Mouse (Mus musculus): Measurements from ENCODE around the gene Pde8b. TPM values are rescaled to one million over a fixed set of nuclear protein-coding genes. Genes with fewer than 3 reads are reported as not detected.

Pde8b gene
- polyA plus RNA-seq, 1 experiment from 2014 or later = 3.4 TPM

DNA sequence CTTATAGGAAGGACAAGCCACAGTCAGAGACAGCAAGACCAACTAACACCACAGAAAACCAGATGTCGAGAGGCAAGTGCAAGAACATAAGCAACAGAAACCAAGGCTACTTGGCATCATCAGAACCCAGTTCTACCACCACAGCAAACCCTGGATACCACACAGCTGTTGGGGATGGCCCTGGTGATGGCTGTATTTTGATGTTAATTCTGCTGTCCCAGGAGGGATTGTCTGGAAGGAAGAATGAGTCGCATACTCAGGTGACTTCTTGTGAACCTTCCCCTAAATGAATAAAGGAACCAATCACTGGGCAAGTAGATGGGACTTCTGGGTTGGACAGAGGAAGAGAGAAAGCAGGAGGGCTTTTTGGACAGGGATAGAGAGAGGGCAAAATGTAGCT is 69.9 kb downstream of the Pde8b start:
- 84% methylated on average over 2 of the region's 2 CpGs for WGBS
- Histone ChIP-seq H3K4me2 (no peak overlapping the region), H3K27me3 (ENCODE audit: insufficient read depth, low read length) (no peaks in the 10 kb centered on the region), H3K4me1 (ENCODE audit: insufficient read depth) (no peaks in the 10 kb centered on the region), H3K36me3 (ENCODE audit: insufficient read depth) (no peaks in the 10 kb centered on the region), H3K4me3 (ENCODE audit: low read depth, low read length) (no peak overlapping the region), H3K9ac (no peak overlapping the region), H3K9me3 (ENCODE audit: low read depth, low read length) (no peaks in the 10 kb centered on the region), H3K27ac (ENCODE audit: low read depth) (no peak overlapping the region)
- TF ChIP-seq CTCF (IDR thresholded peaks at IDR 0.05; ENCODE audit: low read depth) = no peak
- DNase-seq = no peak
- no peak for ATAC-seq (ENCODE audit: insufficient read depth)

DNA sequence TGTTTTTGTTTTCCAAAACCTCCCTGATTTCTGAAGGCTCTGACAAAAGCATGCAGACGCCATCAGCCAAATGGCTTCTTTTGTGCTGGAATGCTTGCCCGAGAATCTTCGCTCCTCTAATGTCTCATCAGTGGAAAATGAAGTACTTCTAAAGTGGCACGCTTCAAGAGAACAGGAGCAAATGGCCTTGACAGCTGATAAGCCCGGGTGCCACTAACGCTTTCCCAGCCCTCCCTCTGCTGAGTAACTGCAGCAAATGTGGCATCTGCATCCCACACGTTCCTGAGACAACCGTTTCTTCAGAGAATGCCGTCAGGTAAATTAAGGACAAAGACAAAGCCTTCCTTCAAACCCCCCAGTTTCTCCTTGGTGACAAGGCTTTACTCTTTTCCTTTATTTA is 72.8 kb downstream of the Pde8b start:
- no peak overlapping the region for H3K4me2 ChIP-seq
- no peak for TF ChIP-seq CTCF (IDR thresholded peaks at IDR 0.05; ENCODE audit: low read depth)
- H3K4me1 ChIP-seq (ENCODE audit: insufficient read depth) = no peaks in the 10 kb centered on the region
- DNase-seq = no peak
- H3K27ac ChIP-seq (ENCODE audit: low read depth) = no peak overlapping the region
- H3K4me3 ChIP-seq (ENCODE audit: low read depth, low read length) = no peak overlapping the region
- no peaks in the 10 kb centered on the region for H3K9me3 ChIP-seq (ENCODE audit: low read depth, low read length)
- H3K36me3 ChIP-seq (ENCODE audit: insufficient read depth) = no peaks in the 10 kb centered on the region
- ATAC-seq (ENCODE audit: insufficient read depth) = no peak
- WGBS = 21% methylated on average over 9 of the region's 9 CpGs
- no peak overlapping the region for H3K9ac ChIP-seq
- H3K27me3 ChIP-seq (ENCODE audit: insufficient read depth, low read length) = no peaks in the 10 kb centered on the region

DNA sequence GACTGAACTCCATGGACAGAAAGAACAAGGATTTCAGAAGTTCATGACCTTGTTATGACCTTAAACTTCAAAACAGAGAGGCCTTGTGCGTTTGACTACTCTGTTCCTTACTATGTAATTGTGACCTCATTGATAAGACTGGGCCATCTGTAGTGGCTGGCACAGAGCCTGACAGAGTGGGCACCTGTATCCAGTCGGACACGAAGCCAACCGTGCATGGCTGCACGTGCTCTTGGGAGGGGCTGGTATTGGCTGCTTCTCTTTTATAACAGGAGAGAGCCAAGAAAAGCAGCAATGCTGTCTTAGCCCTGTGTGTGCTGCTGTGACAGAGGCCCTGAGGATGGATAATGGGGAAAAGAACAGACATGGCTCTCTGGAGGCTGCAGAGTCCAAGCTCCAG is 73.7 kb downstream of the Pde8b start:
- no peaks in the 10 kb centered on the region for H3K9me3 ChIP-seq (ENCODE audit: low read depth, low read length)
- no peak overlapping the region for H3K4me2 ChIP-seq
- WGBS = 58% methylated on average over 5 of the region's 5 CpGs
- no peaks in the 10 kb centered on the region for H3K36me3 ChIP-seq (ENCODE audit: insufficient read depth)
- H3K4me3 ChIP-seq (ENCODE audit: low read depth, low read length) = no peak overlapping the region
- DNase-seq = no peak
- H3K9ac ChIP-seq = no peak overlapping the region
- no peaks in the 10 kb centered on the region for H3K4me1 ChIP-seq (ENCODE audit: insufficient read depth)
- no peaks in the 10 kb centered on the region for H3K27me3 ChIP-seq (ENCODE audit: insufficient read depth, low read length)
- no peak overlapping the region for H3K27ac ChIP-seq (ENCODE audit: low read depth)
- TF ChIP-seq CTCF (IDR thresholded peaks at IDR 0.05; ENCODE audit: low read depth) = no peak
- ATAC-seq (ENCODE audit: insufficient read depth) = no peak

DNA sequence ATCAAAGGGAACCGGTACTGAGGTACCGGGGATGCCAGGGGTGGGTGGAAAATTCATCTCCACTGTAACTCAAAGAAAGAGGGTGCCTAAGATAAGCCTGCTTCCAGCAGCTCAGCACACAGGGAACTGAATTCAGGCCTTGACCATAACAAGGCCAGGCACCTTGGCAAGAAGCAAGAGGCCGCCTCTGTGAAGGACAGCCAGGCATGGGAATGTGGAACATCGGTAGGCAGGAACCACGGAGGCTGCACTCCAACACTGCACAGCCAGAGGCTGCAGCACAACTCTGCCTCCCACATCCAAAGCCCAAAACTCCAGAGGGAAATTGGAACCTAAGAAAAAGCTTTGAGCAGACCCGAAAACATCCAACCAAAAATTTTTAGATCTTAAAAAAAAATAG is 75.9 kb downstream of the Pde8b start:
- DNase-seq (no peak), ATAC-seq (ENCODE audit: insufficient read depth) (no peak)
- H3K27me3 ChIP-seq (ENCODE audit: insufficient read depth, low read length) = no peaks in the 10 kb centered on the region
- H3K4me2 ChIP-seq = no peak overlapping the region
- no peak overlapping the region for H3K27ac ChIP-seq (ENCODE audit: low read depth)
- no peak overlapping the region for H3K9ac ChIP-seq
- H3K4me1 ChIP-seq (ENCODE audit: insufficient read depth) = no peaks in the 10 kb centered on the region
- H3K9me3 ChIP-seq (ENCODE audit: low read depth, low read length) = no peaks in the 10 kb centered on the region
- no peaks in the 10 kb centered on the region for H3K36me3 ChIP-seq (ENCODE audit: insufficient read depth)
- WGBS = 68% methylated on average over 6 of the region's 6 CpGs
- H3K4me3 ChIP-seq (ENCODE audit: low read depth, low read length) = no peak overlapping the region
- TF ChIP-seq CTCF (IDR thresholded peaks at IDR 0.05; ENCODE audit: low read depth) = no peak

DNA sequence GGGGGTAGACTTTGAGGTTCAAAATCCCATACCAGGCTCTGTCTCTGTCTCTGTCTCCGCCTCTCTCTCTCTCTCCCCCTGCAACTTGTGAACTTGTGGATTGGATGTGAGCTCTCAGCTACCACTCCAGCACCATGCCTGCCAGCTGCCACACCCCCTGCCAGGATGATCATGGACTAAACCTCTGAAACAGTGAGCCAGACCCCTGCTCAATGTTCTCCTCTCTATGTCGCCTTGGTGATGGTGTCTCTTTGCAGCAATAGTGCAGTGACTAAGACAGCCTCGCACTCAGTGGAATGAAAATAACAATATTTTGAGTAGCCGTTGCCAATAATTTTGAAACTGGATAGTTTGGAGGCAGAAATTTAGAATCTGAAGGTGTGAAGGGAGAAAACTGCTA is 77.8 kb downstream of the Pde8b start:
- Histone ChIP-seq H3K36me3 (ENCODE audit: insufficient read depth) (no peaks in the 10 kb centered on the region), H3K4me1 (ENCODE audit: insufficient read depth) (no peaks in the 10 kb centered on the region), H3K4me2 (no peak overlapping the region), H3K9ac (no peak overlapping the region), H3K27ac (ENCODE audit: low read depth) (no peak overlapping the region), H3K9me3 (ENCODE audit: low read depth, low read length) (no peaks in the 10 kb centered on the region), H3K27me3 (ENCODE audit: insufficient read depth, low read length) (no peaks in the 10 kb centered on the region), H3K4me3 (ENCODE audit: low read depth, low read length) (no peak overlapping the region)
- ATAC-seq (ENCODE audit: insufficient read depth) = no peak
- no peak for TF ChIP-seq CTCF (IDR thresholded peaks at IDR 0.05; ENCODE audit: low read depth)
- WGBS = 92% methylated on average over 4 of the region's 4 CpGs
- DNase-seq = no peak

DNA sequence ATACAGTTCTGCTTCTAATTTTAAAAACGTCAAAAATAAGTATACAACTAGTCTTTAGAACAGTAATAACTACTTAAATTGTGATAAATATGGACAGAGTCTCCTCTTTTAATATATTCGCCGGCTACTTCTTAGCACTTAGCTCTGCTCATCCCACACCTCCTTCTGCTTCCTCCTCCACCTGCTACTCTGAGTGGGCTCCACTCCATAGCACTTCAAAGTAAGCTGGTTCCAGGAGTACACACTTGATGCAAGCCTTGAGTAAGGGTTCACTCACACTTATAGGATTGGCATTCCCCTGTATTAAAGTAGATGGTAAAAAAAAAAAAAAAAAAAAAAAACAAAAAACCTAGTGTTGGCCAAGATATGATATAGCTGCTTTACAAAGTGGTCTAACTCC is 89.9 kb downstream of the Pde8b start:
- Histone ChIP-seq H3K9me3 (ENCODE audit: low read depth, low read length) (no peaks in the 10 kb centered on the region), H3K36me3 (ENCODE audit: insufficient read depth) (no peaks in the 10 kb centered on the region), H3K9ac (no peak overlapping the region), H3K27ac (ENCODE audit: low read depth) (no peak overlapping the region), H3K4me1 (ENCODE audit: insufficient read depth) (no peaks in the 10 kb centered on the region), H3K4me3 (ENCODE audit: low read depth, low read length) (no peak overlapping the region), H3K27me3 (ENCODE audit: insufficient read depth, low read length) (no peaks in the 10 kb centered on the region), H3K4me2 (no peak overlapping the region)
- DNase-seq = no peak
- WGBS = 72% methylated on average over 3 of the region's 3 CpGs
- ATAC-seq (ENCODE audit: insufficient read depth) = no peak
- no peak for TF ChIP-seq CTCF (IDR thresholded peaks at IDR 0.05; ENCODE audit: low read depth)

DNA sequence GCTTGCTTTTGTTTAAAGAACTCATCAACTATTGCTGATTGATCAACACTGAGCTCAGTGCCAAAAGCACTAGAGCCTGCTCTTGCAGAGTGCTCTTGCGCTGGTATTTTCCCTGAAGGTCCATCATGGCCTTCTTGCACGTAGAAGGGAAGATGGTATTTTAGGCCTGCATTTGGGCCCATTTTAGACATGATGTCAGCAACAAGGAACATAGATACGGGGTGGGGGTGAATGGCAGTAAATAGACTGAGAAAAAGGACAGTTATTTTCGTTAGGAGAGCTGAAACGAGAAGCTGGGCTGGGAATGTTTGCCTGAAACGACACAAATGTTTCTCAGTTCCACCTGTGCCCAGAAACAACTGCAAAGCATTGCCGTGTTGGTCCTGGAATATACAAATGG is 91.2 kb downstream of the Pde8b start:
- Histone ChIP-seq H3K4me2 (no peak overlapping the region), H3K4me3 (ENCODE audit: low read depth, low read length) (no peak overlapping the region), H3K27me3 (ENCODE audit: insufficient read depth, low read length) (no peaks in the 10 kb centered on the region), H3K9ac (no peak overlapping the region), H3K4me1 (ENCODE audit: insufficient read depth) (no peaks in the 10 kb centered on the region), H3K36me3 (ENCODE audit: insufficient read depth) (no peaks in the 10 kb centered on the region), H3K27ac (ENCODE audit: low read depth) (no peak overlapping the region), H3K9me3 (ENCODE audit: low read depth, low read length) (no peaks in the 10 kb centered on the region)
- ATAC-seq (ENCODE audit: insufficient read depth) (no peak), DNase-seq (no peak)
- TF ChIP-seq CTCF (IDR thresholded peaks at IDR 0.05; ENCODE audit: low read depth) = no peak
- WGBS = 80% methylated on average over 7 of the region's 7 CpGs

DNA sequence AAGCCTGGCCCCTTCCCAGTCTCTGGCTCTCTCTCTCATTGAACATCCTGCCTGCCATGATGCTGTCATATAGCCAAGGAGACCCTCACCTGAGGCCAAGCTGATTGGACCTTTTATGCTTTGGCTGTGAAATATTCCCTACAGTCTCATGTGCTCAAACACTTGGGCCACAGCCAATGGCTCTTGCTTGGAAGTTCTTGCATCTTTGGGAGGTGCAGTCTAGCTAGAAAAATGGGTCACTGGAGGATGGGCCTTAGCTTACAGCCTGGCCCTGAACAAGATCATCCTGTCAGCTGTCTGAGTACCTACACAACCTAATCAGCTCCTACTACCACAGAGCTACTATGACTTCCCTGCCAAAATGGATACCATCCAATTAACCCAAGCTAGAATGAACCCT is 105.4 kb downstream of the Pde8b start:
- Histone ChIP-seq H3K27ac (ENCODE audit: low read depth) (no peak overlapping the region), H3K27me3 (ENCODE audit: insufficient read depth, low read length) (no peaks in the 10 kb centered on the region), H3K9ac (no peak overlapping the region), H3K9me3 (ENCODE audit: low read depth, low read length) (no peaks in the 10 kb centered on the region), H3K4me2 (no peak overlapping the region), H3K4me1 (ENCODE audit: insufficient read depth) (no peaks in the 10 kb centered on the region), H3K4me3 (ENCODE audit: low read depth, low read length) (no peak overlapping the region), H3K36me3 (ENCODE audit: insufficient read depth) (no peaks in the 10 kb centered on the region)
- TF ChIP-seq CTCF (IDR thresholded peaks at IDR 0.05; ENCODE audit: low read depth) = no peak
- DNase-seq = no peak
- no peak for ATAC-seq (ENCODE audit: insufficient read depth)
